Mouse (Mus musculus): Measurements from ENCODE around the gene Gm27235.
"Not testable (repeated sequence)": the region's sequence is repeated elsewhere in the genome, so short reads cannot be mapped to it uniquely, and the experiment has no call there.

Gene Gm27235

GRCm38 (mm10) chr9:35790001-35790400 lies at the start of gene Gm27235, which contains the start of gene D730048I06Rik:
Gene Gm27235, minus strand, starts transcription at chr9:35790101.
Gene D730048I06Rik, minus strand, starts transcription at chr9:35790112.
- no peak for DNase-seq (ENCODE audit: low read depth, low spot score)

GRCm38 (mm10) chr9:35817881-35818280 lies 28.0 kb upstream of the Gm27235 start:
- DNase-seq (ENCODE audit: low read depth, low spot score): not testable (repeated sequence)

GRCm38 (mm10) chr9:35798146-35798545 lies 8.2 kb upstream of the Gm27235 start:
- no peak for DNase-seq (ENCODE audit: low read depth, low spot score)

- no peak for DNase-seq (ENCODE audit: low read depth, low spot score)
Observed at GRCm38 (mm10) chr9:35778009-35778408, 11.9 kb downstream of the Gm27235 start, which contains the start of gene Gm17727. Gene Gm17727, minus strand, starts transcription at chr9:35778109.

- no peak for DNase-seq (ENCODE audit: low read depth, low spot score)
Observed at GRCm38 (mm10) chr9:35756843-35757242, 33.1 kb downstream of the Gm27235 start.

- DNase-seq (ENCODE audit: low read depth, low spot score): no peak
Observed at GRCm38 (mm10) chr9:35740749-35741148, 49.2 kb downstream of the Gm27235 start, which contains the start of gene Gm17677. Gene Gm17677, plus strand, starts transcription at chr9:35741049.

Measured in skeletal muscle tissue, adult 2 months (tissue).